12 mouse cellular contexts compared by ENCODE assay signal in genomic region chr5:136623791-136624190, GRCm38 (mm10). TPM values are rescaled to one million over a fixed set of nuclear protein-coding genes. Genes with fewer than 3 reads are reported as not detected.
A peak's percentile ranks its signal among the peaks of the same experiment; 100 is the strongest.
DNase-seq lines count a peak whose midpoint lies in the region; TF ChIP-seq lines count a peak whose summit lies in the region.
"Had no signal": no experiment of that assay in that cellular context is flagged by ENCODE, and none has a peak within 500 bp of the region (broad histone marks: within the 10 kb centered on the region; RNA-seq: fewer than 3 reads in every experiment).

No protein-coding gene starts in this region.

- DNase-seq in thymus, postnatal 0 days (ENCODE audit: low spot score): peak; percentile 46
- peak; percentile 32 to 52 for DNase-seq in thymus, postnatal 36 days
- no peak for DNase-seq in cerebellum, adult 18-20 months
- no peak for DNase-seq in layer of hippocampus, postnatal 14 days (ENCODE audit: low spot score in 2 of 2)
- no peak for DNase-seq in lung, adult 18-20 months

- no peak overlapping the region for H3K4me2 ChIP-seq in myocyte (ENCODE audit: low read depth)

- H3ac ChIP-seq in myocyte (ENCODE audit: control insufficient read depth, insufficient read length): no peak overlapping the region

- no peaks in the 10 kb centered on the region for H3K27me3 ChIP-seq in myocyte (ENCODE audit: control insufficient read depth, insufficient read depth, insufficient read length)
- H3K27me3 ChIP-seq: Patski had no signal

- H3K4me3 ChIP-seq in myocyte: peak overlapping the region; percentile 15

- no peaks in the 10 kb centered on the region for H3K79me2 ChIP-seq in myocyte (ENCODE audit: control insufficient read depth, insufficient read depth)

- H3K36me3 ChIP-seq in myocyte (ENCODE audit: control insufficient read depth, insufficient read depth): no peaks in the 10 kb centered on the region
- H3K36me3 ChIP-seq: forebrain, embryonic 10.5 days; heart, embryonic 10.5 days; heart, embryonic 13.5 days; hindbrain, embryonic 12.5 days; hindbrain, embryonic 15.5 days had no signal

- TF ChIP-seq POLR2A in myocyte (IDR thresholded peaks at IDR 0.05; ENCODE audit: insufficient read length, low read depth): no peak

TF ChIP-seq in myocyte, 11 proteins besides CTCF, POLR2A, EP300 and RAD21:
- TF ChIP-seq POLR2AphosphoS2 (IDR thresholded peaks at IDR 0.05; ENCODE audit: insufficient read length, low read depth) (no peak), E2F4 (IDR thresholded peaks at IDR 0.05; ENCODE audit: insufficient read depth) (no peak), REST (IDR thresholded peaks at IDR 0.05; ENCODE audit: insufficient read depth, insufficient read length) (no peak), MYOD1 (IDR thresholded peaks at IDR 0.05; ENCODE audit: control insufficient read depth in 1 of 3, insufficient read length in 2 of 3, low read depth in 2 of 3) (no peak), USF1 (IDR thresholded peaks at IDR 0.05; ENCODE audit: low read depth) (no peak), MYOG (IDR thresholded peaks at IDR 0.05; ENCODE audit: control insufficient read depth in 1 of 3, insufficient read depth in 1 of 3, insufficient read length in 2 of 3, low read depth in 2 of 3) (no peak), CEBPB (IDR thresholded peaks at IDR 0.05; ENCODE audit: insufficient read depth, poor library complexity, severe bottlenecking) (no peak), SRF (IDR thresholded peaks at IDR 0.05; ENCODE audit: control insufficient read depth, insufficient read length, low read depth) (no peak), TCF12 (IDR thresholded peaks at IDR 0.05; ENCODE audit: insufficient read depth, poor library complexity, severe bottlenecking) (no peak), MAX (IDR thresholded peaks at IDR 0.05; ENCODE audit: low read depth) (no peak), TCF3 (IDR thresholded peaks at IDR 0.05; ENCODE audit: insufficient read length, low read depth) (no peak)

RNA-seq across cellular contexts. Expression of gene Cux1, which starts 56.5 kb away (rescaled TPM):
- 50.7 TPM for polyA plus RNA-seq in myocyte (2012; fragmentation: generic; extraction: Trizol)
- 113 and 126 TPM in 2 replicates for polyA plus RNA-seq in thymus, postnatal 0 days (2015; fragmentation: Nextera tagmentation; extraction: Ambion mirVana)
- 10 to 100 TPM; 49.8 to 52.4 TPM for total RNA-seq in layer of hippocampus, postnatal 14 days (2021)

Comparison
In these comparisons a context has a peak if more than half of its experiments do, and no peak if none do; other contexts are left out.
1. DNase-seq: peak in thymus, postnatal 0 days (single experiment) and thymus, postnatal 36 days (2 of 2); none in cerebellum, adult 18-20 months (0 of 2), layer of hippocampus, postnatal 14 days (0 of 2) and lung, adult 18-20 months (0 of 2).